Mouse (Mus musculus): ENCODE measurements around the gene Slbp.

Gene Slbp

GRCm38 (mm10) chr5:33681611-33682388 is 29.4 kb upstream of the Slbp start:
- in situ Hi-C loops (cut with MboI, MseI), result no loop called here

GRCm38 (mm10) chr5:33681044-33681443 is 28.7 kb upstream of the Slbp start:
- in situ Hi-C loops (cut with MboI, MseI), result no loop called here

DNA sequence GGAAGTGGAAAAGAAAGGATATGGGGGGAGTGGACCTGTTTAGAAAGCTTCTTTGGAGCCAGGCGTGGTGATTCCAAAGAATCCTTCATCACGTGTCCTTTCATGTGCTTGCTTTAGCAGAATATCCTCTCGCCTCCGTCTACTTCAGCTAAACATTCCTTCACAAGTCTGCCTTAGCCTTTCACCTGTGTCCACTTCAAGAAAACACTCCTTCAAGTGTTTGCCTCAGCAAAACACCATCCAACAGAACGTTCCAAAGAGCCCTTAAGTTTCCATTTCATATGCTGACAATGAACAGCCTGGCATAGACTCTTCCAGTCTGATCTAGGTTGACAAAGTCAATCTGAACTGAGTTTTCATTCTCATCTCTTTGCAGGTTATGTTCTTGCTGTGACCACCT is 25.9 kb upstream of the Slbp start:
- in situ Hi-C loops (cut with MboI, MseI), result no loop called here

- in situ Hi-C loops (cut with MboI, MseI), result no loop called here
Observed at GRCm38 (mm10) chr5:33675964-33676363, 23.6 kb upstream of the Slbp start.

DNA sequence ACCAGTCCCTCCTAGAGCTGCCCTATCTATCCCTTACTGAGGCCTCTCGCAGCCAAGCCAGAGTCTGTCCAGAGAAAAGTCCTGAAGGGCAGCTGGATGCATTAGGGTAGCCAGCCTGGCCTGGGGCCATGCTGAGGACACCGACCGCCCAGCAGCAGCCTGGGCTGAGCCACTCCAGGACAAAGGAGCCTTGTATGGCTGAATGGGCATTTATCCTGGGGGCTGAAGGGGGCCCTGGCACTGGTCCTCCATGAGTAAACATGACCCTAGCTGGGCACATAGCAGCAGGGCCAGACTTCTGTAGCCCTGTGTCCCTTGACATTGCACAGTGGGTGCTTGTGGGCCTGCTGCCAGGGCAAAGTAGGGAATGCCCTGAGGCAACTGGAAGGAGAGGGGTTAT is 22.1 kb upstream of the Slbp start:
- in situ Hi-C loops (cut with MboI, MseI), result loop anchor here (25.0 kb wide), 1 partner anchor 1537 kb away; the partner anchor contains the start of gene Fosl2

DNA sequence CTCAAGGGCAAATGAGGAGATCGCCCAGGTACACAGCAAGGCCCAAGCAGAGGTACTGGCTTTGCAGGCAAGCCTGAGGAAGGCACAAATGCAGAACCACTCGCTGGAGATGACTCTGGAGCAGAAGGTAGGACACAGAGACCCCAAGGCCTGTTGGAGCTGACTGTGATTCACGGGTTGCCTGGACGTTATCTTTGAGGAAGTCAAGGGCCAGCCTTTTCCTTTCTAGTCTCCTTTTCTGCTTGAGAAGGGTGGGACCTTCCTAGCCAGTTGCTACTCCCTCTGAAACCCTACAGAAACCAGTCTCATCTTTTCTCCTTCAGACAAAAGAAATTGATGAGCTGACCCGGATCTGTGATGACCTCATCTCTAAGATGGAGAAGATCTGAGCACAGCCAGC is 19.3 kb upstream of the Slbp start:
- in situ Hi-C loops (cut with MboI, MseI), result loop anchor here (25.0 kb wide), 1 partner anchor 1534 kb away; the partner anchor contains the start of gene Fosl2

DNA sequence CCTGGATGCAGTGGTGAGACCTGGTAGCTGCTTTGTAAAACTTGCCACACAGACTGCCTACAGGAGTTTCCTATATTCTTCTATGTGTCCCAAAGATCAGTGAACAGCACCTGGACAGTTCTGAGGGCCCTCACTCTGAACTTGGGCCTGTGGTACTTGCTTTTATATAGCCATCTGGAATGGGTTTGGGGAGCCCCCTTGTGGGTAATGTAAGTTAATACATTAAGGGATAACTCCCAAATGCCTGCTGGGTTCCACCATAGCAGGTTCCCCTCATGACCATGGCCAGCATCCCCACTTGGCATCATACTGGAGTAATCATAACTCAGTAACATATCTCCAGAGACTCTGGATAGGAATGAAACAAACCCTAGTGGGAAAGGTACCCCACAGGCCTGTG is 15.8 kb upstream of the Slbp start:
- in situ Hi-C loops (cut with MboI, MseI), result loop anchor here (25.0 kb wide), 1 partner anchor 1531 kb away; the partner anchor contains the start of gene Fosl2

DNA sequence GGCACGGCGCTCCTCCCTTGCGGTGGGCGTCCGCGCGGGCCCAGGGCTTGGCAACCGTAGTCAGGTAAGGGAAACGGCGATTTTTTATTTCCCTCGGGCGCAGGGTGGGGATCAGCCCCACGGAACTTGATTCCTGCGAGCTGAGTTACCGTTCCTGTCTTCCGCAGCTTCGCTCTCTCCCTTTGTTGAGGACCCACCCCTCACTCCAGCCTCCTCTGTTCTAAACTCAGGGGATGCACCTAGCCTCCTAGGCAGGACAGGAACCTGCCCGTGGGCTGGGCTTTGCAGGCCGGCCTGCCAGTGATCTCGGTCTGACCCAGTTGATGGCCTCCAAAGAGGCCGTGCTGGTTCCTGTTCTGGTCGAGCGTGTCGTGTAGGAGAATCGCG is 6.3 kb upstream of the Slbp start:
- in situ Hi-C loops (cut with MboI, MseI), result loop anchor here (25.0 kb wide), 1 partner anchor 1521 kb away; the partner anchor contains the start of gene Fosl2

GRCm38 (mm10) chr5:33657787-33658663 is 5.7 kb upstream of the Slbp start, which contains the start of the genes Tacc3 and Tmem129:
TSS of gene Tacc3 (plus strand) at chr5:33658128.
TSS of gene Tmem129 (minus strand) at chr5:33658416.
- in situ Hi-C loops (cut with MboI, MseI), result loop anchor here (25.0 kb wide), 1 partner anchor 1521 kb away; the partner anchor contains the start of gene Fosl2

GRCm38 (mm10) chr5:33657251-33657786 is 4.9 kb upstream of the Slbp start:
- in situ Hi-C loops (cut with MboI, MseI), result loop anchor here (25.0 kb wide), 1 partner anchor 1520 kb away; the partner anchor contains the start of gene Fosl2

GRCm38 (mm10) chr5:33656739-33657138 is 4.4 kb upstream of the Slbp start:
- in situ Hi-C loops (cut with MboI, MseI), result loop anchor here (25.0 kb wide), 1 partner anchor 1519 kb away; the partner anchor contains the start of gene Fosl2

GRCm38 (mm10) chr5:33655251-33655840 is 3.0 kb upstream of the Slbp start:
- in situ Hi-C loops (cut with MboI, MseI), result loop anchor here (25.0 kb wide), 1 partner anchor 1518 kb away; the partner anchor contains the start of gene Fosl2

DNA sequence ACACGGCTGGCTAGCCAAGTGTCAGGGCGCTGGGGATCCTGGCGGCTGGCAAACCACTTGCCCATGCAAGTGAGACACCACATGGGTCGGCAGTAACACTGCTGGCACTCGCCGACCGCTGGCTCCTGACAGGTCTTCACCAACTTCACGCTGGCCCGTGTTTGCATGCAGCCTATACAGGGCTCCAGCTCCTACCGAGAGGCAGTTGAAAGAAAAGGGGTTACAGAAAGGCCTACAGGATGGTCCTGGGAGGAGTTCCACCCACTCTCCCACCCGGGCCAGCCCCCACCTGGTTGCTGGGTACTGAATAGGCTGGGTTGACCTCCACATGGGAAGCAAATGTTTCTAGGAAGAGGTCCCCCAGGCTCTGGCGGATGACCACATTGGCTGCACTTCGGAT is 2.0 kb upstream of the Slbp start:
- in situ Hi-C loops (cut with MboI, MseI), result loop anchor here (25.0 kb wide), 1 partner anchor 1517 kb away; the partner anchor contains the start of gene Fosl2

DNA sequence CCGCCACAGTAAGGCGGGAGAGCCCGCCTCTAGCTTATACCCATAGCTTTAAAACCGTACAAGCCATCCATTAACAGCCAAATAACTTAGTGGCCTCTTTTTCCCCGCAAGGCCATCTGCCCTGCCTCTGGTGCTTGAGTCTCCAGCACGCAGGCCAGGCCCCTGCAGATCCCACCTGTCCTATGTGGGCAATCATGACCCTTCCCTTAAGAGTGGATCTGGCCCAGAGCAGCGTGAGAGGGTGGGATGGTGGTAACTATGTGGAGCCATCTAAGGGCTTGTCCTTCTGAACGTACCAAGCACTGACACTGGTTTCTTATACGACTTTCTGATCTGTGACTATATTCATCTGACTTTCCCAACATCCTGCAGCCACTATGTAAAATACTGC is 404 bp upstream of the Slbp start:
- in situ Hi-C loops (cut with MboI, MseI), result loop anchor here (25.0 kb wide), 1 partner anchor 1515 kb away; the partner anchor contains the start of gene Fosl2

DNA sequence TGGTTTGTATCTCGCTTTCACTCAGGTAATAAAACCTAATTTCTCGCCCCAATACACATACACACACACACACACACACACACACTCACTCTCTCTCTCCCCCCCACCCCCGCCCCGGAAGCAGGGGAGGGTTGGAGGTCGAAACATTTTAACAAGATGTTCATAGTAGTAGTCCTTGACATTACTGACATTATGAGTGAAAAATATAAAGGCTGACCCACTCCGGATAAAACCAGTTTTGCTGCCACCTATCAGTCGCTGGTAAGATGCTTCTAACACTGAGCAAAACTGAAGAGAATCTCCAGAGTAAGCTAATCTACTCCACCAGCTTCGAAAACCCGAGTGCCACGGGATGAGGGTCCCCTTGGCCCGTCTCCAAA is 843 bp downstream of the Slbp start:
- in situ Hi-C loops (cut with MboI, MseI), result loop anchor here (25.0 kb wide), 1 partner anchor 1514 kb away; the partner anchor contains the start of gene Fosl2

DNA sequence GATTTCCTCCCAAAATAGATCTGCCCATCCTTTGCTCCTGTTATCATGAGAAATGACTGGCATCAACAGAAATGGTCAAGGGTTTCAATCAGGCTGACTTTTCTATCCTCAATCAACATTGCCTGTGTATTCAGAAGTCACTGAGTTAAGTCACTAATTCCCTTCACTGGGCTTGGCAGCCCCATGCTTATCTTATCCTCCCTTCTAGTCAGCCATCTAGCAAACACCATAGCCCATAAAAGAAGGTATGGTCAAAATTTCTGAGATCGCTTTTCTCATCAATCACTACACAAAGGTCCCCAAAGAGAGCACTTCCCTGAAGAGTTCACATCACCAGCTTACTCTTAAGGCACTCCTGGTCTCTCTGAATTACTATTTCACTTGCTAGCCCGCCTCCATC is 1.4 kb downstream of the Slbp start:
- in situ Hi-C loops (cut with MboI, MseI), result loop anchor here (25.0 kb wide), 1 partner anchor 1514 kb away; the partner anchor contains the start of gene Fosl2

DNA sequence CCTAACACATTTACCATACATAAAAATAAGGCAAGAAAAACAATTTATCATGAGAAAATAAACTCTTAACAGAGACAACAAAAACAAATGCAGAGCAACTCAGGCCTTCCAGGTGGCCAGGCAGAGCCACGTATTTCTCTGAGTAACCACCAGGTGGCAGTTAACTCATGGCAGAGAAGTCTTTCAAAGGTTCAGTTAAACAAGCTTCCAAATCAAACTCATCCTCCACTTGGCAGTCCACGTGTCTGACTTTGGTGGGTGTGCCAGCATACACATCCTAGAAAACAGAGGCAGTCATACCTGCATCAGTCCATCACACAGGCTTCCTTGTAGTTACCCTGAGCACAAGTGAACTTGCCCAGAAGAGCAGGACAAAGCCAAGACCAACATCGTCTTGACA is 11.7 kb downstream of the Slbp start:
- in situ Hi-C loops (cut with MboI, MseI), result loop anchor here (10.0 kb wide), 1 partner anchor 1014 kb away; no protein-coding TSS in a partner anchor

DNA sequence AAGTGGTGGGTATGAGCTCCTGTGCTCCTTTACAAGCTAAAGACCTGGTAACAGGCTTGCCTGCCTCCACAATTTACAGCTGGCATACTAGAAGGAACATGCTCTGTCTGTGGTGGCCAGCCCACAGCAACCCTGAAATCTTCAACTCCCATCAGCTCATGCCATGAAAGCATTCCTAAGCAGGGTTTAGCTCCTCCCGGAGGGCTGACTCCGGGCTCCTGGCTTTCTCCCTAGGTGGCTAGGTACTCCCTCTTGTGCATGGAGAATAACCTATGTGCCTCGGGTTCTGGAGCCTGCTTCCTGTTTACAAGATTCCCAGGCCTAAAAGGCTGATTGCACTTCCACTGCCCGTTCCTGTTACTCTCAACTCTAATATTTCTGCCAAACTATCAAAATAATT is 13.5 kb downstream of the Slbp start:
- in situ Hi-C loops (cut with MboI, MseI), result no loop called here

GRCm38 (mm10) chr5:33637606-33638350 is 14.6 kb downstream of the Slbp start:
- in situ Hi-C loops (cut with MboI, MseI), result no loop called here

GRCm38 (mm10) chr5:33635361-33635760 is 17.0 kb downstream of the Slbp start:
- in situ Hi-C loops (cut with MboI, MseI), result no loop called here

Measured in T-helper 1 cell (primary cell).